Mouse (Mus musculus) urinary bladder, postnatal 4 days (tissue): Measurements from ENCODE around the gene Xkr7.

Source experiments
- DNase-seq, 2 experiments: peaks; one replicate each; pipeline ENCODE4 v3.0.0; 2021 to 2022; ENCODE audit warnings: low spot score in 2 of 2

The Xkr7 gene

DNA sequence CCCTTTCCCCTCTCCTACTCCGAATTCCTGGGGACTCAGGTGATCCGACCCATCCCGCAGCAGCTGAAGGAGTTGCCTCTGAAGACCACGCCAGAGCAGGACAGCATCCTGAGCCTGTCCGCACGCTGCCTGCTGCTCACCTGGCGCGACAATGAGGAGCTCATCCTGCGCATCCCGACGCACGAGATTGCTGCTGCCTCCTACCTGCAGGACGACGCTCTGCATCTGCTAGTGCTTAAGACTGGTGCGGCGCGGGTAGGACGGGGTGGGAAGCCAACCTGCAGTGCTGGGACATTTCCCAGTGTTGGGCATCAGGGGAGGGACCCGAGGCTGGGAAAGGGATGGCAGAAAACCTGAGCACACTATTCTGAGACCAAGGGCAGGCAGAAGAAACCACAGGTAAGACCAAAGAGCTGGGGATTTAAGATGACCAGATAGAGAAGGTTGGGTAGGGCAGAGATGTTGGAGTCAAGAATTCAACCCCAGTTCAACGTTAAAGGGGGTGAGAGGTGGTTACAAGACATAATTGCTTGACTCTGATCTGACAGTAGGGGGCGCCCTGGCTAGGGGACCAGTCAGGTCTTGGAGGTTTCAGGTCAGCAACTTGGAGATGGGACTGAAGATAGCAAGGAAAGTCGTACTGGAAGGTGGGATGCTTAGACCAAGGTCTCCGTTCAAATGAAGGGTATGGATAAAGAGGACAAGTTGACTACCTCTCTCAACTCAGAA lies 39.3 kb downstream of the Xkr7 start:
- DNase-seq, result no peak

- DNase-seq, result no peak
These were observed 40.0 kb downstream of the Xkr7 start for GRCm38 (mm10) chr2:153071491-153072184.

DNA sequence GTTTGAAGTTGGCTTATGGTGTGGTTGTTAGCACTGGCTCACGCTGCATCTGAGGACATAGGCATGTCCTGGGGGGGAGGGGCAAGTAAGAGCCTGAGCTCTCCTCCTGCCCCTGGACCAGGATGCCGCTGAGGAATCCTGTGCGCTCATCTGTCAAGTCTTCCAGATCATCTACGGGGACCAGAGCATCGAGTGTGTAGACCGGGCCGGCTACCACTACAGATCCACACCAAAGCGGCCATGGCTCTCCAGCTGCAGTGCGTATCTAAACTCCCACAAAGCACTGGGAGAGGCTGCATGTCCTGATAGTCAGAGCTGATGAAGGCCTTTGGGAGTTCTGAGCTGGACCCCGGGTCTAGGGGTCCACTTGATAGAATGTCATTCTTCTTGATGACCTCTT lies 43.0 kb downstream of the Xkr7 start:
- no peak for DNase-seq

- DNase-seq, result no peak
These were observed 44.3 kb downstream of the Xkr7 start for GRCm38 (mm10) chr2:153075961-153076360.

- peak; percentile 54 to 74 for DNase-seq
These were observed 49.3 kb downstream of the Xkr7 start for GRCm38 (mm10) chr2:153080841-153081523.

- no peak for DNase-seq
These were observed 50.2 kb downstream of the Xkr7 start for GRCm38 (mm10) chr2:153081866-153082265.

GRCm38 (mm10) chr2:153083275-153083674 lies 51.6 kb downstream of the Xkr7 start:
- DNase-seq, result no peak

GRCm38 (mm10) chr2:153083824-153084223 lies 52.2 kb downstream of the Xkr7 start:
- DNase-seq, result no peak

DNA sequence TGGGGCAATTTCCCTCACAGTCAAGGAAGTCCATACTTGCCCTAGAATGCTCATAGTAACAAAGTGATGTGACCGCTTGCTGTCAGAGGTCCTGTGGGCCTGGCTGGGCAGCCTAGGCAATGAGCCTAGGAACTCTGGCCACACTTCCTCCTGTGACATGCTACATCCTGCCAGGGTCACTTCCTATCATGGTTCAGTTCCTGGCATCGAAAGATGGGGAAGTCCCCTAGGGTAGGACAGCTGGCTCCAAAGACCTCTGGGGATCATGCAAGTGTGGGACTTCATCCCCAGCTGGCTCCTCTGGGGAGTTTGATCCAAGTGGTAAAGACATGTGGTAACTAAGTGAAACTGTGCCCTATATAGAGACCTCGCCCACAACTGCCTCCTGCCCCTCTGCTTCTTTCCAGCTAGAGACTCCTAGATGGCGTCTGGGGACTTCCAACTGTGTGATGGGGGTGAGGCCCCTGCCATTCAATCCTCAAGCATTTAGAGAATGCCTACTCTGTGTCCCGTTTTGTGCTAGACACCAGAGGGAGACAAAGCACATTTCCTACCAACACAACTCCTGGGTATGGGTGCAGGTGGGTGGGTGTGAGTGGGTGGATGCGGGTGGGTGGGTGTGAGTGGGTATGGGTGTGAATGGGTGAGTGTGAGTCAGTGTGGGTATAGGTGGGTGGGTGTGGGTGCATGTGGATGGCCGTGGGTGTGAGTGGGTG lies 52.8 kb downstream of the Xkr7 start:
- DNase-seq, result no peak

GRCm38 (mm10) chr2:153085556-153085955 lies 53.9 kb downstream of the Xkr7 start:
- DNase-seq, result no peak

GRCm38 (mm10) chr2:153086166-153086565 lies 54.5 kb downstream of the Xkr7 start:
- DNase-seq, result no peak

DNA sequence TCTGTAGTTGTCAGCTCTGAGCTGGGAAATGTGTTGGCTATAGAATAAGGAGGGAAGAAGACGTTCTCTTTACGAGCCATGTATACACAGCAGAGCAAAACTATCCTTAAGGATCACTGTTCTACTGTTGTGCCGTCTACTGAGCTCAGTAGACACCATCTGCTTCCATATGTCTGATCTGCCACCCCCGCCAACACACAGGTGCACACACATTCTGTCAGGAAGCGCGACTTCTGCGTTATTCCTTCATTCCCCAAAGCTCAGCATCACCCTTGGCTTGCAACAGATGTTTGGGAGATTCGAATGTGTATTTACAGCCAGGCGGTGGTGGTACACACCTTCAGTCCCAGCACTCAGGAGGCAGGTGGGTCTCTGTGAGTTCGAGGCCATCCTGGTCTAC lies 55.4 kb downstream of the Xkr7 start:
- no peak for DNase-seq

DNA sequence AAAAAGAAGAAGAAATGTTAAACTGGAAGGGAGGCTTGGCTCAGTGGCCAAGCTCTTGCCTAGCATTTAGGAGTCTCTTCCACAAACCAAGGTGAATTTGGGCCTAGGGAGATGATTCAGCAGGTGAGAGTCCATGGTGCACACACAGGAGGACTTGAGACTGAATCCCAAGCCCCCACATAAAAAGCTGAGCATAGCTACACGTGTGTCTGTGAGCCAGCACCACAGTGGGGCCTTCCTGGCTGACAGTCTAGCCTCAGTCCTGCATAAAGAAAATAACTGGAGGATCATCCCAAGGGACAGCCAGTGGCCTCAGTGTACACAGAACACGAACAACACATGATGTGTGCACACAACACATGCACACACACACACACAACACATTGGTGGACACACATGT lies 57.7 kb downstream of the Xkr7 start:
- DNase-seq, result no peak

DNA sequence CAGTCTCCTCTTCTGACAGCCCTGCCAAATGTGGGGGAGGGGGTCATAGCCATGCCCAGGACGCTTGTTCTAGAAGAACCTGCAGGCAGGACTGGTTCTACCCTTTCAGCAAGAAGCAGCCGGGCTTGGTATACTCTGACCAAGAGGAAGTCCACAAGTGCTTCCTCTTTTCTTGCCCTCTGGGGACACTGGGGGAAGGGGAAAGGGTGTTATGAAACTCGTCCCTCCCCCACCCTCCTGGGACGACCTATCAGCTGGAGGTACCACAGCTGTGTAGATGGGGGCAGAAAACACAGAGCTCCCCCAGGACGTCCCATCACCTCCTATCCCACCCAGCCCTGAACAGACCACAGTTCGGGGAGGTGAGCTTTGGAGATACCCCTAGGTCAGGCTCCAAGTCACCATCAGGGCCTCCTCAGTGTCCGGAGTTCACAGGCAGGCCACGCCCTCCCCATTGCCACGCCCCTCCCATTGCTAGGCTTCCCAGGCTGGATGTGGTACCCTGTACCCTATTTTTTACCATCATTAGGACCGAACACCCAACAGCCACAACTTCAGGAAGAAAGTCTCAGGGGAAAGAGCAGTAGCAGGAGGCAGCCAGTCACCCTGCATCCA lies 59.0 kb downstream of the Xkr7 start:
- DNase-seq, result no peak
